Mouse (Mus musculus): ENCODE measurements around the gene Neil3. TPM values are rescaled to one million over a fixed set of nuclear protein-coding genes. Genes with fewer than 3 reads are reported as not detected.

Neil3 gene
- total and polyA plus RNA-seq, 3 experiments = 3.9 to 8.6 TPM; not detected in 1

- Histone ChIP-seq H3K27me3 (ENCODE audit: control insufficient read depth in 1 of 2, insufficient read depth in 2 of 2, low read length in 2 of 2) (no peaks in the 10 kb centered on the region; a peak in 1 of 4 replicates), H3K79me2 (ENCODE audit: control insufficient read depth, insufficient read depth, low read length, poor library complexity) (no peaks in the 10 kb centered on the region), H3K4me1 (ENCODE audit: control insufficient read depth in 1 of 2, insufficient read depth in 2 of 2, low read length in 2 of 2) (no peaks in the 10 kb centered on the region), H3K9me3 (replicated peaks; ENCODE audit: insufficient read depth, low read length) (no peaks in the 10 kb centered on the region), H3K27ac (ENCODE audit: control insufficient read depth, low read depth, low read length) (no peak overlapping the region), H3K36me3 (ENCODE audit: control insufficient read depth in 1 of 2, insufficient read depth in 2 of 2, low read length in 2 of 2) (no peaks in the 10 kb centered on the region), H3K4me3 (ENCODE audit: control insufficient read depth in 1 of 2, insufficient read depth in 1 of 2, low read depth in 2 of 2, low read length in 2 of 2) (no peak overlapping the region), H3K9ac (ENCODE audit: control insufficient read depth, low read depth, low read length, poor library complexity, severe bottlenecking) (no peak overlapping the region)
- TF ChIP-seq ETS1 (IDR thresholded peaks at IDR 0.05; ENCODE audit: low read depth, low read length) (no peak), POLR2AphosphoS2 (IDR thresholded peaks at IDR 0.05; ENCODE audit: low read length) (no peak), CTCF (IDR thresholded peaks at IDR 0.05 in 2 of 3, conservative IDR thresholded peaks at IDR 0.05 in 1 of 3; ENCODE audit: control insufficient read depth in 1 of 3, insufficient read depth in 1 of 3, low read depth in 2 of 3, low read length in 3 of 3, poor library complexity in 1 of 3, severe bottlenecking in 1 of 3) (no peak), TAL1 (IDR thresholded peaks at IDR 0.05; ENCODE audit: low read length) (no peak), RCOR1 (IDR thresholded peaks at IDR 0.05; ENCODE audit: low read depth, low read length) (no peak), MAFK (IDR thresholded peaks at IDR 0.05; ENCODE audit: borderline replicate concordance, low read depth, low read length) (no peak), ZC3H11A (IDR thresholded peaks at IDR 0.05; ENCODE audit: low read depth, low read length) (no peak)
- no peak for DNase-seq (ENCODE audit: low read depth, low spot score)
Measured at GRCm38 (mm10) chr8:53573600-53573999, 65.3 kb downstream of the Neil3 start.

- TF ChIP-seq CHD1 (IDR thresholded peaks at IDR 0.05; ENCODE audit: low read depth, low read length) (no peak), MAFK (IDR thresholded peaks at IDR 0.05; ENCODE audit: borderline replicate concordance, low read depth, low read length) (no peak), POLR2AphosphoS2 (IDR thresholded peaks at IDR 0.05; ENCODE audit: low read length) (no peak), NELFE (IDR thresholded peaks at IDR 0.05; ENCODE audit: low read depth, low read length) (no peak), RCOR1 (IDR thresholded peaks at IDR 0.05; ENCODE audit: low read depth, low read length) (no peak), E2F4 (IDR thresholded peaks at IDR 0.05; ENCODE audit: borderline replicate concordance, low read depth, low read length) (no peak), BHLHE40 (IDR thresholded peaks at IDR 0.05; ENCODE audit: borderline replicate concordance, low read depth, low read length) (no peak), KAT2A (conservative IDR thresholded peaks at IDR 0.05; ENCODE audit: low read depth, low read length) (no peak), MEF2A (IDR thresholded peaks at IDR 0.05; ENCODE audit: extremely low read depth, insufficient replicate concordance, low read depth, low read length, poor library complexity, severe bottlenecking) (no peak), GATA1 (IDR thresholded peaks at IDR 0.05; ENCODE audit: low read depth, low read length) (no peak), MAZ (IDR thresholded peaks at IDR 0.05; ENCODE audit: low read depth, low read length) (no peak), TBP (IDR thresholded peaks at IDR 0.05; ENCODE audit: low read depth, low read length) (no peak), ETS1 (IDR thresholded peaks at IDR 0.05; ENCODE audit: low read depth, low read length) (no peak), UBTF (IDR thresholded peaks at IDR 0.05; ENCODE audit: borderline replicate concordance, insufficient read depth, low read depth, low read length) (no peak)
- H3K4me1 ChIP-seq (ENCODE audit: control insufficient read depth in 1 of 2, insufficient read depth in 2 of 2, low read length in 2 of 2) = no peaks in the 10 kb centered on the region
- H3K4me3 ChIP-seq (ENCODE audit: control insufficient read depth in 1 of 2, insufficient read depth in 1 of 2, low read depth in 2 of 2, low read length in 2 of 2) = no peak overlapping the region
- no peak overlapping the region for H3K9ac ChIP-seq (ENCODE audit: control insufficient read depth, low read depth, low read length, poor library complexity, severe bottlenecking)
- no peaks in the 10 kb centered on the region for H3K36me3 ChIP-seq (ENCODE audit: control insufficient read depth in 1 of 2, insufficient read depth in 2 of 2, low read length in 2 of 2)
- H3K79me2 ChIP-seq (ENCODE audit: control insufficient read depth, insufficient read depth, low read length, poor library complexity) = no peaks in the 10 kb centered on the region
- no peak for DNase-seq (ENCODE audit: low read depth, low spot score)
- H3K27ac ChIP-seq (ENCODE audit: control insufficient read depth, low read depth, low read length) = no peak overlapping the region
- H3K27me3 ChIP-seq (ENCODE audit: control insufficient read depth in 1 of 2, insufficient read depth in 2 of 2, low read length in 2 of 2) = no peaks in the 10 kb centered on the region
- H3K9me3 ChIP-seq (replicated peaks; ENCODE audit: insufficient read depth, low read length) = no peaks in the 10 kb centered on the region
Measured at GRCm38 (mm10) chr8:53566223-53566622, 72.6 kb downstream of the Neil3 start.

Data from MEL (cell line).